Mouse (Mus musculus) kidney, adult 2 months (tissue): ENCODE results near the gene Rsrc1.

Experiments used
- CTCF ChIP-seq: fragments of 200-500 bp; conservative IDR thresholded peaks from 2 replicates; pipeline ENCODE4 v1.5.1; 2011; ENCODE audit warnings: low read depth, mild to moderate bottlenecking, control low read depth, low read length, moderate library complexity, mixed read lengths; ENCODE audit not compliant: insufficient read depth, insufficient read length
- POLR2A ChIP-seq: fragments of 200-500 bp; IDR thresholded peaks from one replicate; pipeline ENCODE4 v1.6.1; 2011; ENCODE audit warnings: low read depth, low read length, control low read depth

- TF ChIP-seq CTCF (no peak), POLR2A (no peak)
Measured at GRCm38 (mm10) chr3:67311436-67311835, 330.2 kb downstream of the Rsrc1 start.
